Mouse (Mus musculus) midbrain, postnatal 0 days (tissue): ENCODE data around the gene Zfp708. TPM values are rescaled to one million over a fixed set of nuclear protein-coding genes. Genes with fewer than 3 reads are reported as not detected.
"Not testable (repeated sequence)": the region's sequence is repeated elsewhere in the genome, so short reads cannot be mapped to it uniquely, and the experiment has no call there.

Experiments
- ATAC-seq: fragments of 200-750 bp; cut with Nextera tagmentation; 2 replicates; pipeline ENCODE4 v1.8.0; 2017; ENCODE audit warnings: moderate number of reproducible peaks, mild to moderate bottlenecking, moderate TSS enrichment, moderate library complexity; ENCODE audit not compliant: low FRiP score
- DNase-seq: peaks from one replicate; pipeline ENCODE4 v3.0.0-alpha.2; 2015; ENCODE audit warnings: low spot score
- H3K27ac ChIP-seq: fragments of 300-500 bp; sonication (generic); 2 replicates; pipeline ENCODE4 v1.5.1; 2014; ENCODE audit warnings: low read depth, mild to moderate bottlenecking, low read length, mixed read lengths
- H3K27me3 ChIP-seq: fragments of 300-500 bp; sonication (generic); 2 replicates; pipeline ENCODE4 v1.6.1; 2014; ENCODE audit warnings: low read length, control low read depth, mixed read lengths; ENCODE audit not compliant: insufficient read depth
- H3K36me3 ChIP-seq: fragments of 300-500 bp; sonication (generic); 2 replicates; pipeline ENCODE4 v1.6.1; 2014; ENCODE audit warnings: low read length, control low read depth, mixed read lengths; ENCODE audit not compliant: insufficient read depth
- H3K4me1 ChIP-seq: fragments of 300-500 bp; sonication (generic); 2 replicates; pipeline ENCODE4 v1.6.1; 2014; ENCODE audit warnings: mild to moderate bottlenecking, control low read depth, antibody characterized with exemption, low read length, mixed read lengths; ENCODE audit not compliant: insufficient read depth
- H3K4me2 ChIP-seq: fragments of 300-500 bp; sonication (generic); 2 replicates; pipeline ENCODE4 v1.6.1; 2014; ENCODE audit warnings: low read depth, mild to moderate bottlenecking, low read length, mixed read lengths; ENCODE audit not compliant: poor library complexity, severe bottlenecking
- H3K4me3 ChIP-seq: fragments of 300-500 bp; sonication (generic); 2 replicates; pipeline ENCODE4 v1.5.1; 2014; ENCODE audit warnings: low read depth, mild to moderate bottlenecking, low read length, moderate library complexity
- H3K9ac ChIP-seq: fragments of 300-500 bp; sonication (generic); replicated peaks from 2 replicates; pipeline ENCODE4 v1.6.1; 2014; ENCODE audit warnings: mild to moderate bottlenecking, low read length, moderate library complexity, mixed read lengths; ENCODE audit not compliant: poor library complexity, severe bottlenecking
- H3K9me3 ChIP-seq: fragments of 300-500 bp; sonication (generic); 2 replicates; pipeline ENCODE4 v1.6.1; 2016; ENCODE audit warnings: low read length, control low read depth
- CTCF ChIP-seq: IDR thresholded peaks from 2 replicates; pipeline ENCODE4 v1.5.1; 2016; ENCODE audit warnings: antibody characterized with exemption, mild to moderate bottlenecking
- whole genome bisulfite sequencing: fragments of 180-500 bp; shearing (Covaris S2); extraction: QIAGEN DNeasy Blood & Tissue Kit; methylation state at CpG from one replicate; pipeline ENCODE4 v1.1.7; 2014; 5-methylcytosine and 5-hydroxymethylcytosine counted together
- polyA plus RNA-seq: library from polyadenylated mRNA; unstranded; fragments of >200 nt; fragmentation: Nextera tagmentation; extraction: Ambion mirVana; gene quantifications from 2 replicates; pipeline ENCODE4 v1.2.1, GENCODE M21; 2015
- total RNA-seq: library from RNA; depleted of rRNA; stranded (reverse); fragments of >200 nt; gene quantifications from 2 replicates; pipeline ENCODE4 v1.2.3, GENCODE M21; 2014; rRNA removed

Gene Zfp708
- total RNA-seq (4.3 and 7.7 TPM in 2 replicates), polyA plus RNA-seq (5.4 and 5.6 TPM in 2 replicates)

GRCm38 (mm10) chr13:67097876-67098275 lies at the start of gene Zfp708:
Gene Zfp708 (minus strand): TSS chr13:67097976.
- H3K9ac ChIP-seq = no peak within 1 kb of the TSS
- no peak within 1 kb of the TSS for H3K4me3 ChIP-seq
- ATAC-seq (no peak), DNase-seq (no peak)
- no peaks in the 10 kb centered on the region for H3K27me3 ChIP-seq
- no peak for TF ChIP-seq CTCF
- no peak within 1 kb of the TSS for H3K27ac ChIP-seq
- no peaks in the 10 kb centered on the region for H3K4me1 ChIP-seq
- 89% methylated on average over 10 of the region's 10 CpGs for WGBS
- no peaks in the 10 kb centered on the region for H3K36me3 ChIP-seq
- H3K4me2 ChIP-seq = no peak within 1 kb of the TSS
- H3K9me3 ChIP-seq = no peaks in the 10 kb centered on the region

- Histone ChIP-seq H3K4me2 (peak overlapping the region; percentile 68), H3K4me1 (no peaks in the 10 kb centered on the region), H3K27ac (peak overlapping the region; percentile 78), H3K36me3 (no peaks in the 10 kb centered on the region), H3K4me3 (peak overlapping the region; percentile 71), H3K27me3 (no peaks in the 10 kb centered on the region), H3K9me3 (no peaks in the 10 kb centered on the region), H3K9ac (peak overlapping the region; percentile 83)
- peak; percentile 95 for DNase-seq
- WGBS = 2% methylated on average over 18 of the region's 18 CpGs
- TF ChIP-seq CTCF = peak; percentile 51
- peak; percentile 98 for ATAC-seq
Measured at GRCm38 (mm10) chr13:67128038-67128721, 30.4 kb upstream of the Zfp708 start.

- not testable (repeated sequence) for H3K36me3 ChIP-seq, H3K27me3 ChIP-seq, DNase-seq, H3K9ac ChIP-seq, H3K9me3 ChIP-seq, ATAC-seq, H3K4me1 ChIP-seq
- peak overlapping the region; percentile 68 for H3K4me2 ChIP-seq
- H3K4me3 ChIP-seq = peak overlapping the region; percentile 71
- peak overlapping the region; percentile 78 for H3K27ac ChIP-seq
- WGBS = 76% methylated on average over 10 of the region's 10 CpGs
Measured at GRCm38 (mm10) chr13:67127507-67127906, 29.7 kb upstream of the Zfp708 start.

DNA sequence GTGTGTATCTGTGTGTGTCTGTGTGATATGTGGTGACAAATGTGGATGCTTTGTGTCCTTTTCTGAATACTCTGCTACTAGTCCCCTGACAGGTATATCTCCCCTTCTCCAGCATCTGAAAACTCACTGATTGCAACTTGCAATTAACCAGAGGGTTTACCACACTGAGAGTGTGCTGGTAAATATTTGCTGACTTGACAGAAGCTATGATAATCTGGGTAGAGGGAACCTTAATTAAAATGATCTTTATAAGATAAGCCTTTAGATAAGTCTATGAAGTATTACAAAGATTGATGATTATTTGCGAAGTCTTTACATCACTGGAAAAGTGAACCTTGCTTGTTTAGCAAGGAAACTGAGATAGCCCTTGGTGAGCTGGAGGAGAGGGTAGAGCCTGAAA lies 26.7 kb upstream of the Zfp708 start:
- WGBS = 94% methylated on average over 1 of the region's 1 CpGs
- H3K4me3 ChIP-seq = no peak overlapping the region
- no peaks in the 10 kb centered on the region for H3K4me1 ChIP-seq
- TF ChIP-seq CTCF = no peak
- DNase-seq = no peak
- no peak for ATAC-seq
- H3K27me3 ChIP-seq = 0 out of 2 replicates have a peak, but pooled peaks cover 3% of the 10 kb centered on the region
- no peak overlapping the region for H3K9ac ChIP-seq
- H3K27ac ChIP-seq = no peak overlapping the region
- H3K36me3 ChIP-seq = no peaks in the 10 kb centered on the region
- no peak overlapping the region for H3K4me2 ChIP-seq
- no peaks in the 10 kb centered on the region for H3K9me3 ChIP-seq

- not testable (repeated sequence) for H3K4me2 ChIP-seq, H3K27me3 ChIP-seq, H3K9ac ChIP-seq, H3K4me1 ChIP-seq, H3K9me3 ChIP-seq, DNase-seq, ATAC-seq, H3K27ac ChIP-seq, H3K36me3 ChIP-seq, H3K4me3 ChIP-seq
Measured at GRCm38 (mm10) chr13:67121360-67121759, 23.6 kb upstream of the Zfp708 start, which contains the start of gene Zfp759. Gene Zfp759 (plus strand): TSS chr13:67121660.

DNA sequence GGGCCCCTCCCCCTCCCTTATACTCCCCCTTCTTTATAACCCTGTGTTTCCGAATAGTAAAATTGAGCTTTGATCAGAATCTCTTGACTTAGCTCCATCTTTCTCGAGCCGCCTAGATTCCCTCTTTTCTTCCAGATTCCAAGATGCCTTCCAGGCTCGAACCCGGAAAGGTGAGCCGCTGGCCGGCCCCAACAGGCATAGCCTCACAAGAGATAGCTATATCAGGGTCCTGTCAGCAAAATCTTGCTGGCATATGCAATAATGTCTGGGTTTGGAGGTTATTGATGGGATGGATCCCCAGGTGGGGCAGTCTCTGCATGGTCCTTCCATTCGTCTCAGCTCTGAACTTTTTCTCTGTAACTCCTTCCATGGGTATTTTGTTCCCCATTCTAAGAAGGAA lies 18.4 kb upstream of the Zfp708 start, which contains the start of gene Rslcan18:
Gene Rslcan18, minus strand, starts transcription at position 101 of the 400 bp plus-strand sequence.
- ATAC-seq, H3K9ac ChIP-seq, H3K4me1 ChIP-seq, DNase-seq, H3K4me2 ChIP-seq, H3K27ac ChIP-seq, H3K4me3 ChIP-seq, H3K27me3 ChIP-seq, H3K9me3 ChIP-seq, H3K36me3 ChIP-seq: not testable (repeated sequence)
- 94% methylated on average over 8 of the region's 8 CpGs for WGBS
